Mouse (Mus musculus): ENCODE results near the gene Rps21.

The Rps21 gene

GRCm38 (mm10) chr2:180257001-180257521 lies at the start of gene Rps21:
Gene Rps21 (plus strand): TSS chr2:180257377.
- peak; percentile 99 for DNase-seq (ENCODE audit: low spot score)

- peak; percentile 57 for DNase-seq (ENCODE audit: low spot score)
These were observed 49.3 kb upstream of the Rps21 start for GRCm38 (mm10) chr2:180207840-180208239.

- DNase-seq (ENCODE audit: low spot score): no peak
These were observed 48.2 kb upstream of the Rps21 start for GRCm38 (mm10) chr2:180208976-180209375.

GRCm38 (mm10) chr2:180212255-180212654 lies 44.9 kb upstream of the Rps21 start:
- DNase-seq (ENCODE audit: low spot score): no peak

GRCm38 (mm10) chr2:180214352-180214978 lies 42.7 kb upstream of the Rps21 start:
- DNase-seq (ENCODE audit: low spot score): no peak

- DNase-seq (ENCODE audit: low spot score): no peak
These were observed 42.1 kb upstream of the Rps21 start for GRCm38 (mm10) chr2:180215011-180215461.

GRCm38 (mm10) chr2:180215951-180216350 lies 41.2 kb upstream of the Rps21 start:
- DNase-seq (ENCODE audit: low spot score): peak; percentile 68

GRCm38 (mm10) chr2:180216921-180217320 lies 40.3 kb upstream of the Rps21 start:
- DNase-seq (ENCODE audit: low spot score): no peak

GRCm38 (mm10) chr2:180217587-180217986 lies 39.6 kb upstream of the Rps21 start:
- DNase-seq (ENCODE audit: low spot score): peak; percentile 88

- DNase-seq (ENCODE audit: low spot score): no peak
These were observed 38.9 kb upstream of the Rps21 start for GRCm38 (mm10) chr2:180218241-180218640.

- peak; percentile 70 for DNase-seq (ENCODE audit: low spot score)
These were observed 38.5 kb upstream of the Rps21 start for GRCm38 (mm10) chr2:180218677-180219076.

GRCm38 (mm10) chr2:180219145-180219943 lies 37.8 kb upstream of the Rps21 start:
- DNase-seq (ENCODE audit: low spot score): no peak

- no peak for DNase-seq (ENCODE audit: low spot score)
These were observed 37.0 kb upstream of the Rps21 start for GRCm38 (mm10) chr2:180220165-180220564.

GRCm38 (mm10) chr2:180221051-180221450 lies 36.1 kb upstream of the Rps21 start:
- DNase-seq (ENCODE audit: low spot score): no peak

- no peak for DNase-seq (ENCODE audit: low spot score)
These were observed 34.9 kb upstream of the Rps21 start for GRCm38 (mm10) chr2:180222250-180222649.

GRCm38 (mm10) chr2:180224647-180225043 lies 32.5 kb upstream of the Rps21 start:
- no peak for DNase-seq (ENCODE audit: low spot score)

GRCm38 (mm10) chr2:180225044-180225761 lies 32.0 kb upstream of the Rps21 start:
- DNase-seq (ENCODE audit: low spot score): no peak

GRCm38 (mm10) chr2:180225762-180226378 lies 31.3 kb upstream of the Rps21 start, which contains the start of gene Lama5:
Gene Lama5 (minus strand): TSS chr2:180225859.
- DNase-seq (ENCODE audit: low spot score): peak; percentile 76

GRCm38 (mm10) chr2:180227262-180228059 lies 29.7 kb upstream of the Rps21 start:
- peak; percentile 64 for DNase-seq (ENCODE audit: low spot score)

- no peak for DNase-seq (ENCODE audit: low spot score)
These were observed 29.1 kb upstream of the Rps21 start for GRCm38 (mm10) chr2:180228060-180228458.

GRCm38 (mm10) chr2:180228592-180228991 lies 28.6 kb upstream of the Rps21 start:
- DNase-seq (ENCODE audit: low spot score): peak; percentile 70

All from lung, postnatal 25 days (tissue).